Mouse (Mus musculus) lung, adult 18-20 months (tissue): ENCODE data around the gene Mapre1.
"Not testable (repeated sequence)": the region's sequence is repeated elsewhere in the genome, so short reads cannot be mapped to it uniquely, and the experiment has no call there.

Experiments
- DNase-seq, 2 experiments: peaks; one replicate each; pipeline ENCODE4 v3.0.0; 2022; ENCODE audit warnings: mixed read lengths in 2 of 2

Gene Mapre1

DNA sequence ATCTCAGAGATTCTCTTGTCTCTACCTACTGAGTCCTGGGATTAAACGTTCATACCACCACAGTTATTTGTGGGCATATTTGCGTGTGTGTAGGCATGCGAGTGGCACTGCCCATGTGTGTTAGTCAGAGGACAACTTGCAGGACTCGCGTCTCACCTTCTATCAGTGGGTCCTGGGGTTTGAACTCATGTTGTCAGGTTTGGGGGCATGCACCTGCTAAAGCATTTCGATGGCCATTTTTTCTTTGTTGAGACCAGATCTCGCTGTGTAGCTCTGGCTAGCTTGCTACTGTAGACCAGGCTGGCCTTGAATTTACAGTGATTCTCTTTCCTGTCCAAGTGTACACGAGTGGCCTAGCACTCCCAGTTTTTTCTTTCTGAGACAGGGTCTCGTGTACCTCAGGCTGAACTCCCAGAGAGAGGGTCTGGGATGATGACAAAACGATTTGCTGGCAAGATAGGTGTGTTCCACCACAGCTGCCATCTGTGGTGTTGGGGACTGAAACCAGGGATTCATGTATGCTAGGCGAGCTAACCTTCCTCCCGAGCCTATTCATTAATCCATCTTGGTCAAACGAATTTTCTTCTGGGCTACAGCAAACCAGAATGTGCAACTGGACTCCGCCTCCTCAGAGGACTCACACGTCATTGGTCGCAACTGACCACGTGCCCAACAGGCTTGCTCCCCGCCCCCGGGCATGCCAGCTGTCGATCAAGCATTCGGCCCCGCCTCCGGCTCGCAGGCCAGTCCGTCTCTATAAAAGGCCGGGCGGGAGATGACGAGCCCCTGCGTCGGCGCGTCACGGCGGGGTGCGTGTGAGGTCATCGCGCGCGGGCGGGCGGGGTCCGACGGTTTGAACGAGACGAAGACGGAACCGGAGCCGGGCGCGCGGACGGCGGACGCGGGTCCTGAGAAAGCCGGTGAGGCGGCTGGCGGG is at the start of gene Mapre1:
TSS of gene Mapre1 (plus strand) at position 775 of the 937 bp plus-strand sequence.
- DNase-seq: peak; percentile 99 to 100

- DNase-seq: not testable (repeated sequence)
These were observed 47.7 kb upstream of the Mapre1 start for GRCm38 (mm10) chr2:153693413-153693812.

DNA sequence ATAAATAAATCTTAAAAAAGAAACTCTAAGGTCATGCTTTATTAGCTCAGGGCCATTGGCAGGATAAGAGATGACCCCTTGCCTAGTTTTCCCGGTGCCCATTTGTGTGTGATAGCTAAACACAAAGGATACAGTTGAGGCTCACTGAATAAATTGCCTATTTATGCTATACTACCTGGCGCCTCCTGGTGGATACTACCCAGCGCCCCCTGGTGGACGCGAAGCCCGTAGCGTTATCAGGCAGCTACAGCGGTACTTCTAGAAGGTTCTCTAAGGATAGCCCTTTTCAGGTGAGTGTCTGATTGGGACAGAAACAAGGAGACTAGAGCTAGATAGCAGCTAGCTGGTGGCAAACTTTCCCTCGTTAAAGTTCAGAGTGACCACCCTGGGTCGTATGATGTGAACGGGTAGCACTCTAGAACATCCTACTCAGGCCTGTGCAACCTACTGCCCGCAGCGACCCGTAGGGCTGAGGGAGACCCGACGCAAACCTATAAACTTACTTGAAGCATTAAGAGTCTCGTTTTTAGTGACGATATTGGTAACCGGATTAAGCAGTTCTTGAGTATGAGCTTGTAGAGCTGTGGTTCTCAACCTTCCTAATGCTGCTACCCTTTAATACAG is 46.5 kb upstream of the Mapre1 start:
- DNase-seq: peak; percentile 28 to 41

DNA sequence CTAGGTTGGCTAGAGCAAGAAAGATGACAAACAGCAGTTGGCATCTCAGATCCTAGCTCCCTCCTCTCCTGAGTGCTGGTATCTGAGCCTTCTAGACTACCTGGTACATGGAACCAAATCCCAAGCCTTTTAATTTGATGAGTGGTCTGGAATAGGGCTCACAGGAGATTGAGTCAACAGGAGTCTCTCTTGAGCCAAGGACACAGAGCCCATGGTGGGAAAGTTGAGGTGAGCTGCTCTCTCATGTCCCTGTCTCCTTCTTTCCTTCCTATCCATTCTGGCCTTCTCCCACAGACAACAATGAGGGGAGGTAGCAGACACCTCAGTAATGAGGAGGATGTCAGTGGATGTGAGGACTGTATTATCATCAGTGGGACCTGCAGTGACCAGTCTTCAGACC is 44.7 kb upstream of the Mapre1 start, which contains the start of gene Dnmt3c:
TSS of gene Dnmt3c (plus strand) at position 301 of the 400 bp plus-strand sequence.
- DNase-seq: no peak

DNA sequence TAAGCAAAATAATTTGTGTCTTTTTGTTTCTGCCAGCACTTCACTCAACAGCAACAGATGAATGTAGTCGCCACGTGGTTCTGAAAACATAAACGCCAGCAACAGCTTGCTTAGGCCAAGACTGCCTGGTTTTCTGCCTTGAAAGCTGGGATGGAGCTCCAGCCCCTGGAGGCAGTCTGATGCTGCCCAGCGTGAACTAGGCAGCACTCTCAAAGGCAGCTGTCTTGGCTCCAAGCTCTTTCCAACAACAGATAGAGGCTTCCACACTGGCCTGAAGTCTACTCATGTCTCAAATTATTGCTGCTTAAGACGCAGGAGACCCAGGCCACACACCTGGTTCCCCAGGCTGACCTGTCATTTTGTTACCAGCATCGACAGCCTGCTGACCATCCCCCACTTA is 37.7 kb upstream of the Mapre1 start:
- no peak for DNase-seq

GRCm38 (mm10) chr2:153710701-153711330 is 30.3 kb upstream of the Mapre1 start:
- peak in 1 of 2 experiments; percentile 11 for DNase-seq

DNA sequence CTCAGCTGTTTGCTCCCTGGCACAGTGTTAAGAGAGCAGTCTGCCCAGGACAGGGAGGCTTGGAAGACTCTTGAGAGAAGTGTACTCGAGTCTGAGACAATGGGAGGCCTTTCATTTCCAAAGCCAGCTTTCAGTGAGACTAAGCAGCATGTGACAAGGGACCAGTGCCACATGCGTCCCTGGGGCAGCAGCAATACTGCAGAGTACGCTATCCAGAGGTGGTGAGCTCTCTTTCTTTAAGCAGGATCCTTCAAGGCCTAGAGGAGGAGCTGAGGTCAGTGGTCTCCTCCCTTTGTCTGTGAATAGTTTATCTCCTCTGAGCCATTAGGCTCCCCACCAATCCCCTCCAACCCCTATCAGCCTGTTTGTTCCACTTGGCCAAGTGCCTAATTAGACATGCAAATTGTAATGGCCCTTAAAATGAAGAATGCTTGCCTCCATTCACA is 28.4 kb upstream of the Mapre1 start:
- peak; percentile 50 to 55 for DNase-seq

- peak; percentile 42 to 56 for DNase-seq
These were observed 27.8 kb upstream of the Mapre1 start for GRCm38 (mm10) chr2:153713227-153713626.

GRCm38 (mm10) chr2:153717861-153718260 is 23.2 kb upstream of the Mapre1 start:
- DNase-seq: not testable (repeated sequence)

GRCm38 (mm10) chr2:153723098-153723497 is 18.0 kb upstream of the Mapre1 start:
- DNase-seq: no peak

- no peak for DNase-seq
These were observed 16.6 kb upstream of the Mapre1 start for GRCm38 (mm10) chr2:153724424-153724823.

GRCm38 (mm10) chr2:153724871-153725270 is 16.2 kb upstream of the Mapre1 start:
- DNase-seq: no peak

GRCm38 (mm10) chr2:153725291-153725690 is 15.8 kb upstream of the Mapre1 start:
- no peak for DNase-seq

- no peak for DNase-seq
These were observed 7.0 kb upstream of the Mapre1 start for GRCm38 (mm10) chr2:153734033-153734432.

DNA sequence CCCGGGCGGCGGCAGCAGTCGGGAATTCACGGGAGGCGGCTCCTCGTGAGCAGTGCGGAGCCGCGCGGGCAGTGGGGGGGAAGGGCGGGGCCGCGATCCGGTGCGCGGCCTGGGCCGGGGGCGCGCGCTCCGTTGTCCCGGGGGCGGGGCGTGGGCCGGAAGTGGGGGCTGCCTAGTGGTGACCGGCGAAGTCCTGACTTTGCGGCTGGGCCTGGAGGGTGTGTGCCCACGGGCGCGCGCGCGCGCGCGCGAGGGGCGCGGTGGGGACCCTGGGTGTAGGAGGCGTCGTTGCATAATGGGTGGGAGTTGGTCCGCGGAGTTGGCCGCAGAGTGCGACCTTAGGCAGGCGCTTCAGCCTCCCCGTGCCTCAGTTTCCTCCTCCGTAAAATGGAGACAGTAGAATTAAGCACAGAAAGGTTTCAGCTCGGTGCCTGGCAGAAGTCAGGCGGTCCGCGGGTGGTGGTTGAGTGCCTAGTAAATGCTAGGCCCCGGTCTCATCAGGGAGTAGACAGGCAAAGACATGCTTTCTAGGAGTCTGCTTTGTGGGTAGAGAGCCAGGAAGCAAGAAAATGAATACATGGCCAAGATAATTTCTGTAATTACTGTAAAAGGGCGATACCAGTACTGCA is 477 bp downstream of the Mapre1 start:
- no peak for DNase-seq

DNA sequence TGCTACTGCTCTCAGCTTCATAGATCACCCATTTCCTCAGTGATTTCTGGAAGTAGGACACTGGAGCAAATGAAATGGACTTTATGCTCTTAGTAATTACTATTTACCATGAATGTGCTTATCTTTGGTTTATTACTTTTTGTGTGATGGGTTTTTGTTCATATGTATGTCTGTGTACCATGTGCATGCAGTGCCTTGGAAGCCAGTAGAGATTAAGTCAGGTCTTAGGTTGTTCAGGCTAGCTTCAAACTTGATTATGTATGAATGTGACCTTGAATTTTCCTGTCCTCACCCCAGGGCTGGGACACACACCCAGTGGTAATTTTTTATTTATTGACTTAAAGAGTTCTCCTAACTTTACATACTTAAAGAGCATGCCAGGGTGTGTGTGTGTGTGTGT is 6.9 kb downstream of the Mapre1 start:
- DNase-seq: no peak

- DNase-seq: no peak
These were observed 9.3 kb downstream of the Mapre1 start for GRCm38 (mm10) chr2:153750363-153750762.

DNA sequence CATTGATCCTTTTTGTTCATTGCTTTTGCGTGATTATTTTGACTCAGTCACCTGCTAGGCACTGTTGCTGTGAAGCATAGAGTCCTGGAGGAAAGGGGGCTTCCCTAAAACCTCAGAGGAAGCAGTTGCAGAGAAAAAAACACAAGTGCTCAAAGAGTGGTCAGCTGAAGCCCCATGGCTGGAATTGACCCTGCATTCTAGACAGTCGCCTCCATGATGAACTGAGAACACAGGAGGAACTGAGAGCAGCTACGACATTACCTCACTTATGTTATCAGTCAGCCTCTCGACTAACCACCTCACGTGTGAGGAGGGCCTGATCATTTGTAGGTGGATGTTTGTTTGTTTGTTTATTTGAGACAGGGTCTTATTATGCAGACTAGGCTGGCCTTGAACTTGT is 21.0 kb downstream of the Mapre1 start:
- no peak for DNase-seq

- DNase-seq: no peak
These were observed 26.4 kb downstream of the Mapre1 start for GRCm38 (mm10) chr2:153767484-153767883.

DNA sequence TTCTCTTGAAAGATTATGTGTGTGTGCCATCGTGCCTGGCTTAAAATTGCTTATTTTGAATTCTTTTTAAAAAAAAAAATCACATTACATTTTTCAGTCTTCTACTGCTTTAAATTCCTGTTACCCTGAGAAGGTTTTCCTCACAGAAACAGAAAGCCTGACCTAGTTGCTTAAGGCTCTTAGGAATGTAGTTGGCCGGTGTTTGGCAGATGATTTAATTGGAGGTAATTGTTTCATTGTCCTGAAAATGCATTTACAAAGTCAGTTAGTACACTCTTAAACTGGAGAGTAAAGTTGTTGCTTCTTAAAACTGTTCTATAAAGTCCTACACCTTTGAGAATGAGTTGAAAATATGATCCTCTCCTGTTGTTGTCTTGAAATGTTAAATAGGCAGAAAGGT is 27.8 kb downstream of the Mapre1 start:
- DNase-seq: no peak

DNA sequence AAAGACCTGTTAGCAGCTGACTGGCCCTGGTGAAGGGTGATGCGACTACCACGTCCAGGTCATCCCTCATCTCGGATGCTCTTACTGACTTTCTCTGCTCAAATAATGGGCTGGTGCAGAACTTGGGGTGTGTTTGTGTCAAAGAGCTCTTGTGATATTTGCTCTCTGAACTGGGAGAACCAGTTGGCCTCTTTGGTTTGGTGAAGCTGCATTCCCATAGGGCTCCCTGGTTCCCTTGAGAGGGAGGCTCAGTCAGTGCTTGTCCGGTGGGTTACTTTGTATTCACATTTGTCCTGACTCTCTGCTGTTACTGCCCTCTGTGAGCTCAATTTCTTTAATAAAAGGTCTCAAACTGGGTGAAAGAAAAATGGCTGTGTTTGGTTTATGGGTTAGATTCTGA is 31.9 kb downstream of the Mapre1 start:
- DNase-seq: peak in 1 of 2 experiments; percentile 47

DNA sequence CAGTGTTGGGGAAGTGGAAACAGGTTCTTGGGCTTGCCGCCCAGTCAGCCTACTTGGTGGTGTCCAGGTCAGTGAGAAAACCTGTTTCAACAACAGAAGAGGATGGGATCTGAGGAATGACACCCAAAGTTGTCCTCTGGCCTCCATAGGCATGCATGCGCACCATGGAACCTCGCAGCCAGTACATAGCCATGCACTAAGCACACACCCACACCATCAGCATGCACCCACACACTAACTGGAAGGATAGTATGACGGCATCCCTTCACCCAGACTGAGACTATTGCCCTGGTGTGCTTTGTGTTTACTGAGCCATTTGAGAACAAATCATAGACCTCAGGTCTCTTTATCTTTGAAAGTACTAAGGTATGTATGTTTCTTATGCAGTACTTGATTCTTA is 34.4 kb downstream of the Mapre1 start:
- DNase-seq: no peak
